Mouse (Mus musculus): ENCODE data around the gene Siae.

Gene Siae

DNA sequence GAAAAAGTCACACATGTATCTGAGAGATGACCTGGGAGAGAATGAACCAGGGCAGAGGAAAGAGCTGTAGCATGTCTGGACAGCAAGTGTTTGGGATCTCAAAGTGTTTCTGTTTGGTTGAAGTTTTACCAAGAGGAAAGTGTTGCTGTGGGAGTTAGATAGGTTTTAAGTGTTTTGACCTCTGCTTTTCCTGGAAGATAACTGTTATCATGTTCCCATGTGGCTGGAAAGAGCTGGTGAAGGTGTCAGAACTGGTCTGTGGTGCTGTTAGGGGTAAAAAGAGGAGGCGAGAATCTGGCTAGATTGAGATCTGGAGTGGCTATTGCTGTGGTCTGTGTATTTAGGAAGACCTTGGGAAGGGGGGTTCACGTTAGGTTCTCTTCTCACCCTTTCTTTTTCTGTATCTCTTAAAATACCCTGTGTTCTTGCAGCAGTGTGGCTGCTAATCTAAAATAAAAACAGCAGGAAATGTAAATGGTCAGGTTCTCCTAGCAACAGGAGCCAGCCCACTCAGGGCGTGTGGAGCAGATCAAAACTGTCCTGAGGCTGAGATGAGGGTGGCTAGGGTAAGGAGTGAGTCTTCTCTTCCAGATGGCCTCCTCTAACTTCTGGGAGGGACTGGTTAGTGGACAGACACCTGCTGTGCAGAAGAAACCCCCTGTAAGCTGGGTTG, 16.8 kb downstream of the Siae start:
- DNase-seq, result no peak

DNA sequence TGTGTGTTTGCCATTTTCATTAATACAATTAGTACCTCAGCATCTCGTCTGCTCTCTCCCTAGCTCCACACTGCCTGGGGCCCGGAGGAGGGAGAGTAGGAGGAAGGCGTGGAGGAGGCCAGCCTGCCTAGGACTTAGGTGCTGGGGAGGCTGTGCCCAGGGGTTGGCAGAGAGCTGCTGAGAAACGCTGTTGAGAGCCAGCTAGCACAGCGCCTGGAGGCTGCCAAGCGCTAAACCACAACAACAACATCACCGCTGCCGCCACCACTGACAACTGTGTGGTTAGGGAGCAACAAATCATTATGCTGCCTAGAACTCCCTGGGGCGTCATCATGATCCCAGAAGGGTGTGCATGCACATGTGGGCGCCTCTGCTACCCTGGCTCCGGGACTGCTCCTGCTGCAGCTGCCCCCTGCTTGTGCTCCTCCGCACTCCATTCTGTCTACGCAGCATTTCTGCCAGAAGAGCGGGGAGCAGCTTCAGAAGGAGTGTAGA, 21.0 kb downstream of the Siae start:
- peak; percentile 80 for DNase-seq

DNA sequence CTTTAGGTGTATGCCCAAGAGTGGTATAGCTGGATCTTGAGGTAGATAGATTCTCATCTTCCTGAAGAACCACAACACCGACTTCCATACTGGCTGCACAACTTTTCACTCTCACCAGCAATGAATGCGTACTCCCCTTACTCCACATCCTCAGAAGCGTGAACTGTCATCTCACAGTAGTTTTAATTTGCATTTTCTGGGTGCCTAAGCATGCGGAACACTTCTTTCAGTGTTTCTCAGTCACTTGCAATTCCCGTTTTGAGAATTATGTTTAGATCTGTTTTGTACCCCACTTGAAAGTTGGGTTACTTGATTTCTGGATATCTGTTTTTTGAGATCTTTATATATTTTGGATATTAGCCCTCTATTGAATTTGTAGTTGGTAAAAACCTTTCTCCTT, 28.1 kb downstream of the Siae start:
- no peak for DNase-seq

DNA sequence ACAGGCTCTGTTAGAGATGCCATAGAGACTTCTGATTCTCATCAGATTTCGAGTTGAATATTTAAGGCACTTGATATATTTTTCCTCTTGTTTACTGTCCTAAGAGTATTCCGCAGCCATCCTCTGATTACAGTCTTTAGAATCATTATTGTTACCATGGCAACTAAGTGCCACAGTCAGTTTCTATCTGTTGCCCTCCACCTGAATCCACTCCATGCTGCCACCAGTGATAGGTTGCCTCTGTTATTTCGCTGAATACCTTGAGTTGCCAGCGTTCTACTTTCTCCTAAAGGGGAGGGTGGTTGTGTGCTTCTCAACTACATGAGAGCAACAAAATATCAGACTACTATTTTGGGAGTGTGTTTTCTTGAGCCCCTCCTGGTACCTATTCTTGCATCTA, 31.2 kb downstream of the Siae start:
- no peak for DNase-seq

DNA sequence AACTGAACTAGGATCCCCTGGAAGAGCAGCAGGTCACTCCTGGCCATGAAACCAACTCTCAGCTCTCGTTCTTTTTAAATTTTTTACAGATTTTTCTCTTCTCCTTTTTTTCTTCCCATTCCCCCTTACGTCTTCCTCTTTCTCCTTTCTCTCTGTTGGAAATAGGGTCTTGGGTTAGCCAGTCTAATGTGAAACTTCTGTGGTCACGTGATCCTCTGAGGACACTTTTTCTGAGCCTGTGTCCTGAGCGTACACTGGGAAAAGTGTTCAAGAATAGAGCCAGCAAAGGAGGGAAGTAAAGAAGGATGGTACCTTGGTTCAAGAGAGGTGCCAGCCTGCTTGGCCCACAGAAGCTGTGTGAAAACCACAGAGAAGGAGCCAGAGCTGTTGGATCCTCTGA, 34.9 kb downstream of the Siae start:
- DNase-seq, result no peak

DNA sequence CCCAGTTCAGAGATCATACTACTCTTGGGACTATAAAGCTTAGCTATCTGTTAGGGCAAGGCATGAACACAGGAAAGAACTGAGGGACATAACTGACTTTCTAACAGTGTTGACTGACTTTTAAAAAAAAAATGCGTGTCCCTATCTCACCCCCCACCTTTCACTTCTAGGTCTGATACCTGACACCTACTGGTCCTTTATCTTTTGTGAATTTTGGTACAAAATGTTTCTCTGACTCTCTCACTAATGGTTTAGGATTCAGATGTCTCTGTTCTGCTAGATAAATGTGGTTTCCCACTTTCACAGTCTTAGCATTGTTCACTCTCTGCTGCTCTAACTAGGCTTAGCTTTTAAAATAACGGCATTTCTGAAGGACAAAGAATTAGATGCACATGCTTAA, 36.5 kb downstream of the Siae start:
- no peak for DNase-seq

DNA sequence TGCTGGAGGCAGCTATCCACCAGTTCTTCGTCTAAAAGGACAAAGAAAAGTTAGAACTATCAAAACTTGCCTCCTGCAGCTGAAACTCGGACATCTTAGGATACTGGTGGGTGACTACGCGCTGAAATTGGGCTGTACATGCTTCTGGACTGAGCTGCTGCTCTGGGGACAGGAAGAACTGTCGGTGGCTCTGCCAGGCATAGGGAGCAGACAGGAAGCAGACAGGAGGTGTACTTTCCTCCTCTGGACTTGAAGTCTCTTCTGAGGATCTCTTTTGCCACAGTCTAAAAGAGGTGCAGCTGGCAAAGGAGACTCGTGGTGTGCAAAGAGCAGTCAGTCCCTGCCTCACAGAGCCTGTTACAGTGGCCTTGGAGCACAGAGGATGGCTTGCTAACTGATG, 37.1 kb downstream of the Siae start:
- DNase-seq, result no peak

DNA sequence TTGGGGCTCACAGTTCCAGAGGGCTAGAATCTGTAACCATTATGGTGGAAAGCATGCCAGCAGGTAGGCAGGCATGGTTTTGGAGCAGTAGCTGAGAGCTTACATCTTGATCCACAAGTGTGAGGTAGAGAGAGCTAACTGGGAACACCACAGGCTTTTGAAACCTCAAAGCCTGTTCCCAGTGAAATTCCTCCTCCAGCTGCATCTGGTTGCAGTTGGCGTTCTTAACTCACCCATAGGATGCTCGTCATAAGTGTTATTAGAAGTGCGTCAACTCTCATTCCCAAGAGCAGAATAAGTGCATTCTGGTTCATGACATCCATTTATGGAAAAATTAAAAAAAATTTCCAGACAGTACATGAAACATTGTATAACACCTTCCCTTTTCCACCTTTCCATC, 38.2 kb downstream of the Siae start:
- no peak for DNase-seq

DNA sequence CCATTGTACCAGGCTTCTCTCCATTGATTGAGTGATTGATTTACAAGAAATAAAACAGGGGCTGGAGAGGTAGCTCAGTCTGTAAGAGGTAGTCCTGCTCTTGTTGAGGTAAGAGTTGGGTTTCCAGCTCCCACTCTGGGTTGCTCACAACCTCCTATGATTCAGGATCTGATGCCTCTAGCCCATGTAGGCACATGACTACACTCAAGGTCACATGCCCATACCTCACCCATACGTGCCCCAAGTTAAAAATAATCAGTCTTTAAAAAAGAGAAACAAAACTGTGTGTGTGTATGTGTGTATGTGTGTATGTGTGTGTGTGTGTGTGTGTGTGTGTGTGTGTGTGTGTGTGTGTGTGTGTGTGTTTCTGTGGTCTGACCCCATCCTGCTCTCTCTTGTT, 40.1 kb downstream of the Siae start:
- no peak for DNase-seq

DNA sequence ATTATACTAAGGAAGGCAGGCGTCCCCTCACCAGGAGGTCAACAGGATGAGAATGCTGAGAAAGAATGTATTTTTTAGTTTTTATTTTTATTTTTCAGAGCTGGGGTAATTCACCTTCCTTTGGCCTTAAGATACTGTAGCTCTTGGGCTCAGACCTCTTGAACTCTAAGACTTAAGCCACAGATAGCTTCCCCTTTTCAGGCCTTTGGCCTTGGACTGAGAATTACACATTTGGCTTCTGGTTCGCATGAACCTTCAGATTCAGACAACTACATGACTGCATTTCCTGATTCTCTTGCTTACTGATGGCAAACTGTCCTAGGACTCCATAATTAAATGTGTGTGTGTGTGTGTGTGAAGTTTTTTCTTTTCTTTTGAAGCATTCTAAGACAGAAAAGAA, 43.1 kb downstream of the Siae start:
- no peak for DNase-seq

DNA sequence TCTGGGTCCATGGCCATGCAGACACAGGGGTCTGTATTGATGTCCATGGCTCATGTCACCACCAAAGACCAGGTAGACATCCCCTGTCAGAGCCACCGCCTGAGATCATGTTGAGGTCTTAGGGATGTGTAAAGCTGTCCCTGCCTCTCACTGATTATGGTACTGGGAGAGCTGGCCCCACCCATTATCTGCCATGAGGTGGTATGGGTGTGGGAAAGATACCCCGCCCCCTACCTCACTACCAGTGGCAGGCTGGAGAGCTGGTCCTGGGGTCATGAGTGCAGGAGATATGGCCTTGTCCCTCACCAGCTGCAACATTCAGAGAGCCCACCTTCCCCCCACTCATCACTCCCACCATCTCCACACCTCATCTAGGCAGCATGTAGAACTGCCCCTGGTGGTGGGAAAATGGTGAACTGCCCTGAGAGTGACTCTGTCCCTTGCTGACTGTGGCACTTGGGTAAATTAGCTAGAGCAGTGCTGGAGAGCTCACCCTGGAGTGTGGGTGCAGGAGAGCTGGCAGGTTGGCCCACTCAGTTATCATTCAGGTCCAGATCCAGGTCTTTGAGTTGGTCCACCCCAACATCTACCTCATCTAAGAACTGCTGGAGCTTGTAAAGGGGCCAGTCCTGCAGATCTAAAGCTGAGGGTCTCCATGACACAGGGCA, 45.2 kb downstream of the Siae start:
- no peak for DNase-seq

DNA sequence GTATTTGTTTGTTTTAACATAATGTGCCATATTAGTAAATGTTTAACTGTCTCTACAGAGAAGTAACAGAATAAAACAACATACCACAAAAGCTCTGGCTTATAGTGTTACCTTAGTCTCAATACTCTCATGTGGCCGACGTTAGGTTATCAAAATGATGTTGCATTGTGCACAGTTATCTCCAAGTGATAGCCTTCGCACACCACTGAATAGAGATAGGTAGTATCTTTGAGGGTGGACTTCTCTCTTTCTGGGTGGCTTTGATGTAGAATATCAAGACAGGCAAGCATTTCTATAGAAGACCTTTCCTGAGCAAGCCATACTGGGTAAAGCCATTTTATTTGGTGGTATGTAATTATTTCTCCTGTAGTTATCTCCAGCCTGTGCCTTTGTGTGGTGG, 49.6 kb downstream of the Siae start:
- DNase-seq, result no peak

DNA sequence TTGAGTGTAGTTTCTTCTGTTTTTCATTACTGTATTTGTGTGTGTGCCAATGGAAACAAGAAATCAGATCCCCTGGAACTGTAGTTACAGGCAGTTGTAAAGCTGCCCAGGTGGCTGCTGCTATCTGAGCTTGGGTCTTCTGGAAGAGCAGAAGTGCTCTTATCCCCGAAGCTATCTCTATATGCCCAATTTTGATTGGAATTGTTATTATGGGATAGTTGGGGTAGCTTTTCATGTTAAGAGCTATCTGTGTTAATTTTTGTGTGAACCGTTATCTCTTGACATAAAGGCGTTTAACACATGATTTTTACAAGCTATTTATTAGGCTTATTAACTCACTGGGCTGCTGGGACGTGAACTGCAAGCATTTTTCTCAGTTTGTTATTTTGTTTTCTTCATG, 54.1 kb downstream of the Siae start:
- DNase-seq, result no peak

DNA sequence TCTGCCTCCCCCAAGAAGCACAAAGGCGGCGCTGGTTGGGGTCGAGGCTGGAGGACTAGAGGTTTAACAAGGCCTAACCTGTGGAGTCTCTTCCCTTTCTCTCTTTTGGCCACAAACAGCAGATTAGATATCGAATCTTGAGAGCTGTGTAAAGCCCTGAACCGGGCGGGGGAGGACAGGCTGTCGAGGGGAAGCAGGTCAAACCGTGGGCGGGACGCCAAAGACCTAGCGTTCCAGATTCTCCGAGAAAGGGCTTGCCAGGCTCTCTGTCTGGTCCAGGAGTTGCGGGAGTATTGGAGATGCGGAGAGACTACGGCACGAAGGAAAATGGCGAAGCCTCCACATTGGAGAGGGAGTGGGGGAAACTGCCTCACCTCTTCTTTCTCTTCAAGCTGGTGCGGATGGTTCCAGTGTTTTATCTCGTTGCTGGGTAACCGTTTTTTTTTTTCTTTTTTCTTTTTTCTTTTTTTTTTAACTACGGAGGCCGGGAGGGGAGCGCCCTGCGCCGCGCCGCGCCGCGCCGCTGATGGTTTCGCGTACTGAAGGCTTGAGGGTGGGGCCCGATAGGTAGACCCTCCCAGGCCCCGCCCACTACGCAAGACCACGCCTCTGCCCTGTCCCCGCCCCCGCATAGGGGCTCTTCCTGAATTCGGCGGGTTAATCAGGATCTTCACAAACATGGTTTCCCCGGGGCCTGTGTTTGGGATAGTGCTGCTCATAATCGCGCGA, 57.8 kb downstream of the Siae start, which contains the start of gene Spa17:
Gene Spa17, minus strand, starts transcription at position 541 of the 729 bp plus-strand sequence.
- DNase-seq, result peak; percentile 88

DNA sequence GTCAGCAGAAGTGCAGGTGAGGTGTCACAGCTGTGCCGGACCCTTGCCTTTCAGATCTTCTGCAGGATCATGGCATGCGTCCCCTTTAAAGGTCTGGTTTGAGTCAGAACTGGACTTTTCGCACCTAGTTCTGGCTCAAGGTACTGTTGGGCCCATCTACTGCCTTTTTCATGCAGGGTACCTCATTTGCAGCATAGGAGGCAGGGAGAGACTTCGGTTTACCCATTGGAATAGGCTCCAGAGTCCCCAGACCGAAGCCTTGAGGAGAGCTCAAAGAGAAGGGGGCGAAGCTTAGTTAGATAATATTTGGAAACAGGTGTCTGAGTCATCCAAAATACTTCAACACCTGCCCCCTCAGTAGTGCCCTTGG, 58.4 kb downstream of the Siae start:
- DNase-seq, result no peak

DNA sequence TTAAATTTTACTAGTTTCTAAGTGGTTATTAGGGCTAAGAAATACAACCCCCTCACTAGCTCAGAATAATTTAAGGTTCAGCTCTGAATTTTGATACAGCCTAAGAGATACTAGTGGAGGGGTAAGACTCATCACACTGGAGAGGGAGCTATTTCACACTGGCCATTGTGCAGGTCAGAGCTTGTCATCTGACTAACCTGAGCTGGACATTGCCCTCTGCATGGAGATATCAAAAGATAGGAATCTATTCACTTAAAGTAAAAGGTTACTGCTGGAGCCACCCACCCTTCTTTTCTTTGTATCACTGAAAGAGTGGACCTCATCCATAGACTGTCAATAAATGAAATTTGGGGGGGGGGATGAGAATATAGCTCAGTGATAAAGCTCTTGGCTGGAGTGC, 58.8 kb downstream of the Siae start:
- DNase-seq, result no peak

DNA sequence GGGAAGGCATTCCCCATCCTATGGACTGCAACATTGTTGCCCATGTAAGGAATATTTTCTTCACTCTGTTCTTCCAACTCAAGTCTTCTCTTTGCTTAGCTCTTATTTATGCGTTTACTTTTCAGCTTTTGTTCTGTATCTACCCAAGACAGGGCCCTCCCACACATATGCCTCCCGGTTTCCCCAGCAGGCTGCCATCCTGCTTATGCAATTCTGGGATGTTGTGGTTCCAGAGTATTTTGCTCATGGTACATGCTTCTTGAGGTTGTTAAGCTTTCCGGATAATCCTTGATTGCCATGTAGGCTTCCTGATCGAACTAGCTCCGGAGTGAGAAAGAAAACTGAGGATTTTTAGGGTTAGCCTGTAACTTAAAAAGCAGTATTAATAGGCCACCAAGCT, 59.7 kb downstream of the Siae start:
- DNase-seq, result peak; percentile 66

DNA sequence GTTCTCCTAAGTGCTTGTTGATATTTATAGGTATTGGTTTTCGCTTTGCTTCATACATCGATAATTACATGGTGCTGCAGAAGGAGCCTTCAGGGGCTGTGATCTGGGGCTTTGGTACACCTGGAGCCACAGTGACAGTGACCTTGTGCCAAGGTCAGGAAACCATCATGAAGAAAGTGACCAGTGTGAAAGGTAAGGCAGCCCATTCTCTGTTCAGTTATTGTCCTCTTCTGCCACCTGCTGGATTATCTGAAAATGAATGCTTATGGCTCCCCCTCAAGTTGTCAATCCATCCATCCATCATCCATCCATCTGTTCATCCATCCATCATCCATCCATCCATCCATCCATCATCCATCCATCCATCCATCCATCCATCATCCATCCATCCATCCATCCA, 61.3 kb downstream of the Siae start:
- no peak for DNase-seq

DNA sequence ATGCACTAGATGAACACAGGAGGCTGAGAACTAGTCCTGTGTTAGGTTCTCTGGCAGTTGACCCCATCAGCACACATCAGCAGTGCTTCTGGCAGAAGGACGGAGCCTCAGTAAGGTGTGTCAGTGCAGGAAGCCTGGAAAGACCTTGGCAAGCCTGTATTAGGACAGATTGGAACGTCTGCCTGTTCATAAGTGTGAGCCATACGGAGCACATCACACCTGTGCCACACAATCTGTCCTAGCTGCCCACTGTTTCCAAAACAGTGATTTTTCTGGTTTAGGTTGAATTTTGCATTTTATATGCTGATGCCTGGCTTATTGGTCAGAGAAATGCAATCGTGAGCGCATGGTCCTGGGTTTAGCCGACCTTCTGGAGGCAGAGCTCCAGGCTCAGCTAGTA, 65.8 kb downstream of the Siae start:
- peak; percentile 56 for DNase-seq

DNA sequence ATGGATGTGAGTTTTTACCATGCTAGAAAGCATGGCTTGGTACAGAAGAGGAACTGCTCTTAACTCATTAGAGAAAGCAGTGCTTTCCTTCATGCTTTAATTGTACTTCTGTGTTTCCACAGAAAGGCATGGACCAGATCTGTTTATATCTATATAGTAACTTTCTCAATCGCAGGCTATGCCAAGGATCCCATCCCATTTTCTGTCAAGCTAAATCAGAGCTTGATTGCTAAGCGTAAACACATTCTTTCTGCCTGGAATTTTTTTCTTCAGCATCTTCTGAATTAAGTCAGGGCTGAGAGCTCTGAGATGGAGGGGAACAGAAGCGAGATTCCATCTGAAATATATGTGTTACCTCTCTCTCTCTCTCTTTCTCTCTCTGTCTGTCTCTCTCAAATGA, 68.5 kb downstream of the Siae start:
- DNase-seq, result no peak

DNA sequence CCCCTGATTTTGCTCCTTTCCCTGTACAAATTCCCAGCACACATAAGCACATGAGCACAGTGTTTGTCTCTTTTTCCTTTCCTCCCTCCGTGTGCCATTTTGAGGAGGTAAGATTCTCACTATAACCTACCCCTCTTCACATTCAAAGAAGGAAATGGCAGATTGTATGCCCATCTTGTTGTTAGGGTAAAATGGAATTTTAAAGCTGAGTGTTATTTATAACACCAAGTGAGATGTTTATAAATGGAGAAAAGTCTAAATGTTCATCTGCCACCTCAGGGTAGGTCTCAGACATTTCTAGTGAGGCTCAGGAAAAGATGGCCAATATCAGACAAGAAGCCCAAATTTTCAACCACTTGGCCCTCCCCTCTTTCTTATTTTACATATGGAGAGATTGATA, 69.0 kb downstream of the Siae start:
- no peak for DNase-seq

DNA sequence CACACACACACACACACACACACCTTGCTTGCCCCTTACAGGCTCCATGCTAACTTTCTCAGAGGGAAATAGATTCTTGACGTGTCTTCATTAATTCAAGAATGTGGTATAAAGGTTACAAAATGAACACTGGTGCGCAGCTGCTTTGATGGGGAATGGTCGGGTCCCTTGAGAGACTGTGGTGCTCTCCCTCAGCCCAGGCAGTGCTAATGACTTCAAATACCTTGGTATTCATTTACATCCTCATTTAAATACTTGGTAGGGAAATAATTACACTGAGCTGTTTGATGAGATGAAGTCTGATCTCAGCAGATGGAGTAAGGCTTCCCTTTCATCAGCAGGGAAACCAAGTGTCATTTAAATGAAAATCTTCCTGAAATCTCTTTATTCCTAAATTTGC, 69.6 kb downstream of the Siae start:
- DNase-seq, result no peak

DNA sequence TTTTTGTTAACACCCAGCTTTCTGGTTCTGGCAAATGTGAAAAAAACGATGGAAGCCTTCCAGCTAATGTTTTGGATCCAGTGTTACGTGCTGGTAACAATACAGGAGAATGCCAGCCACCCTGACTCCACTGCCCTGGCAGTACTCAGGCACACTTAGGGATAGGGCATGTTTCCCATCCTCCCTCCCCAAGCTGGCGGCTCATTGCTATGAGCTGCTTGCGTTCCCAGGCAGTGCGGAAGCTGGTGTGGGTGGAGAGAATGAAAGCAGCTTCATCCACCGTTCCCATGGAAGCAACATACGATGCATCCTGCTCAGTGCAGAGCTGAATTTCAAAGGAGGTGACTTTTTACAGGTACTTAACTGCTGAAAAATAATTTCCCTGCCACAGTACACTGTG, 70.1 kb downstream of the Siae start:
- peak; percentile 91 for DNase-seq

DNA sequence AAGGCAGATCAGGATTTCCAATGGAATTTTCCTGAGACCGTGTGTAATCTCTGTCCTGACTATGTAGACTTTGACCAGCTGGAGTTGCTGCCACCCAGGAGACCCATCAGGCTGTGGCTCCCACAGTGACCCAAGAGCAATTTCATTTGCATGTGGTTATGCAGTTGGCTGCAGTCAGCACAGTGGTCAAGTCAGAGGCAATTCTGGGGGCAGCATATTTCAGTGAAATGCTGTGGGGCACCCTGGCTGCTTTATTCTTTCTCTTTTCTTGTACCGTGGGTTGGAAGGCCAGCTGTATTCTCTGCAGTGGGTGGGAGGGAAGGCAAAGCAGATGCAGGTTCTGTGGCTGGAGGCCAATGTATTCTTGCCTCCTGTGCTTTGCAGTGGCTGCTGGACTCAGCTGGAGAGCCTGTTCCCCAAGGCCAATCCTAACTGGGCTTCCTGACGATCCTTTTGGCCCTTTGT, 70.6 kb downstream of the Siae start:
- DNase-seq, result peak; percentile 68
